Mouse (Mus musculus): ENCODE results near the gene Cck.

The Cck gene

GRCm38 (mm10) chr9:121495529-121495928, at the start of gene Cck:
Gene Cck (minus strand): TSS chr9:121495694.
- in situ Hi-C loops (cut with MboI; ENCODE audit: unreplicated experiment in 2 of 2): loop anchor here in 1 of 2 experiments (25.0 kb wide), 2 partner anchors 692 to 817 kb away; no protein-coding TSS in a partner anchor

- in situ Hi-C loops (cut with MboI; ENCODE audit: unreplicated experiment in 2 of 2): no loop called here
Observed at GRCm38 (mm10) chr9:121541530-121541929, 46.0 kb upstream of the Cck start.

- in situ Hi-C loops (cut with MboI; ENCODE audit: unreplicated experiment in 2 of 2): no loop called here
Observed at GRCm38 (mm10) chr9:121532626-121533025, 37.1 kb upstream of the Cck start.

DNA sequence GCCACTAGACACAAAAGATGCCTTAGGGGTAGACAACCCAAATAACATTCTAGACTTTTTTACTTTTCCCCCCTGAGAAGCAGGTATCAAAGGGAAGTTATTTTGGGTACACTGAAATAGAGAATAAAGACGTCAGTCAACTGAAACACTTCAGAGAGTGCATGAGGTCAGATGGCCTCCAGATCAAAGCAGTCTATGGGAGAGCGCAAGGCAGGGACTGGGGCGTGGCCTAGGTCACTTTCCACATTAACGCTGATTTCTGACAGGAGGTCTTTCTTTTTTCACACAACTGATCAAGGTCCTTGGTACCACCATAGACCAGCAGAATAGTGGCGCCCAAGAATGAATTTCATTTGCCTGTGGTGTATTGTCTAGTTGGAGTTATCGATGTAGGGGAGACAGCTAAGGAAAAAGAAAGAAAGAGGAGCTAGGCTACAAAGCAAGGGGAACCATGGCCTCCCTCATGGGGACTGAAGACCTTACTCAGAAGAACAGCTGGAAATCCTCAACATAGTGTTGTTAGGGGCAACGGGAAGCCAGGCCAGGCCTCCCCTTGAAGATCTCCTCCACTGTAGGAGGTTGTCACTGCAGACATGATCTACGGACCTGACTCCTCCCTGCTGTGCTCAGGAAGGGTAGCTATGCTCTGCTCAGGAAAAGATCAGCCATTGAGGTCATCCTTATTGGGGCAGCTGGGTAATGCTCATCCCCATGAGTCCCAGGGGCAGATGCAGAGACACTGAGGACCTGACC, 33.3 kb upstream of the Cck start:
- in situ Hi-C loops (cut with MboI; ENCODE audit: unreplicated experiment in 2 of 2): no loop called here

GRCm38 (mm10) chr9:121526171-121526570, 30.7 kb upstream of the Cck start:
- in situ Hi-C loops (cut with MboI; ENCODE audit: unreplicated experiment in 2 of 2): no loop called here

DNA sequence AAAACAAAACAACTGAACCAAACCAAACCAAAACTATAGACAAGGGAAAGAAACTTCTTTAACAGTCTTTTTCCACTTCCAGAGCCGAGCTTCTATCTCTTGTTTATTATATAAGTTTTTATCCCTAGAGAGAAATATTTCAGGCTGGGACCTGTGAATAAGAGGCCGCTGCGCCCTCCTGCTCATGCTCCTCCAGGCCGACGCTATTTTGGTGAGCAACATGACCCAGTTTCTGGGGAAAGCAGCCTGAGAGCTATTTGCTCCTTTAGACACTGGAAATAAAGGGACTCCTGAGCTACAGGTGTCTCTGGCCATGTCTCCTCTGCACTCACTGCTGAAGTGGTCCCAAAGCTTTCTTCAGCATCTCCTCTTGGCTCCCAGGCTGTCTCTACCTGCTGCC, 24.6 kb upstream of the Cck start:
- in situ Hi-C loops (cut with MboI; ENCODE audit: unreplicated experiment in 2 of 2): no loop called here

DNA sequence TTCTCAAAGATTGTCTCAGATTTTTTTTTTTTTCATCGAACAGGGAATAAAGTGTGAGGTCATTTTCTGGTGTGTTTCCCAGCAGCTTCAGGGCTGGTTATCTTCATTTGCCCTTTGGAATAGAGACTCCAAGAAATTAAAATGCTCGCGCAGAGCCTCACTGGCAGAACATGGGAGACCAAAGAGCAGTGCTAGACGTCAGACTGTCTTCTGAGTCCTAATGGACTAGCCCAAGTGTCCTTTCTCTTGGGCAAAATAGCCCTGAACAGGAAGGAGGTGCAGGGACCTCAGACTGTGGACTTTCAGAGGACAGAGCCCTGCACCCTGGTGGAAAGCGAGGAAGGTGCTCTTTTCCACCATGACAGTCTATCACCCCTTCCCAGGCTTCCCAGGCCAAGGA, 19.0 kb upstream of the Cck start:
- in situ Hi-C loops (cut with MboI; ENCODE audit: unreplicated experiment in 2 of 2): no loop called here

DNA sequence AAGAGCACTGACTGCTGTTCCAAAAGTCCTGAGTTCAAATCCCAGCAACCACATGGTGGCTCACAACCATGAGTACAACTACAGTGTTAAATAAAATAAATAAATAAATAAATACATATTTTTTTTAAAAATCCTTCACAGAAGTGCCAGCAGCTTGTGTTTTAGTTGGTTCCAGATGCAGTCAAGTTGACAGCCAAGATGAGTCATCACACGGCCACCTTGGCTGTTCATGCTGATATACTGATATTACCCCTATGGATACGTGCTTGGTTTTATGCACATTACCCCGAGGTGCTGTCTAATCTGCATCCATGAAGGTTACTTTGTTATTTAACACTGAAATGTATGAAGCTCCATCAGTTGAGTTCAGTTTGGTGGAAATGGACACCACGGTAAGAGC, 16.4 kb upstream of the Cck start:
- in situ Hi-C loops (cut with MboI; ENCODE audit: unreplicated experiment in 2 of 2): no loop called here

DNA sequence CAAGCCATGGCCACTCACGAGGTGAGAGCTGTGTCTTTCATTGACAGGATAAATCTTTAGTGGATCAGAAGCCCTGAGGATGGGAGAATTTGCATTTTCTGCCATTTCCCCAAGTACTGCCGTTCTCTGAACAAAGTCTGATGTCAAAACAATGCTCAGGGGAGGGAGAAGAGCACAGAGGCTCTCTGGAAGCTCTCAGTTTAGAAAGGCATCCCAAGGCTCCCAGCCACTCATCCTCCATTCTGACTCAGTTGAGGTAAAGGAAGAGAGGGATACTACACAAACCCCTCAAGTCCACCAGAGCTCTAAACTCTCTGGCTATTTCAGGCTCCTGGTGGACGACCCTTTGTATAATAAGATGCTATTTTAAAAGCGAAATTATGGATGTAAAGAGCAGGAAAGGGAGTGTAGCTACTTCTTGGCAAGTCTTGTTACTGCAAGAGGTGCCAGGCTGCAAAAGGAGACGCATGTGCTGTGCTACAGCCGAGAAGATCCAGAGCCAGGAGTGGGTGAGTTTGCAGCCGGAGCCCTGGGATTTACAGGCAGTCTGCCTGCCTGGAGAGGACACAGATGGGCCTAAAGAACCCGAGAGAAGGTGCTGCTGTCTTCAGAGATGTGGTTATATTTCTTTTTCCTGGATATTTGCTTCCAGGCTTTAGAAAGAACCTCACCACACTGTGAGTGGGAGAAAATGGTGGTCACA, 11.1 kb upstream of the Cck start:
- in situ Hi-C loops (cut with MboI; ENCODE audit: unreplicated experiment in 2 of 2): no loop called here

- in situ Hi-C loops (cut with MboI; ENCODE audit: unreplicated experiment in 2 of 2): no loop called here
Observed at GRCm38 (mm10) chr9:121505346-121505745, 9.9 kb upstream of the Cck start.

DNA sequence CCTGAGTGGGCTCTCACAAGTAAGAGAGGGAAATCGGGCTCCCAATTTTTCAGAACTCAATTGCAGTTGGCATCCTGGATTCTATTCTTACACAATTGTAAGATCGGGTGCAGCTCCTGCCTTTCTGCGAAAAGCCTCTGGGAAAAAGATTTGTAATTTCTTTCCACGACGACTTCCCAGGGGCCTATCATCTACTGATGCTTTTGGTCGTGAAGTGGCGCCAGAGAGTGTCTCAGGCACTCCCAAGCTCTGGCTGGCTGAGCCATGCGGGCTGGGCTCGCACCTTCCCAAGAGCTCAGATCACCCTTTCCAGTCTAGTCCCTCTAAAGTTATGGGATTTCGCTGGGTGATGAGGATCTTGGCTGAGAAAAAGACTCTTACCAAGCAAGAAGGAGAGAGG, 608 bp upstream of the Cck start:
- in situ Hi-C loops (cut with MboI; ENCODE audit: unreplicated experiment in 2 of 2): loop anchor here in 1 of 2 experiments (25.0 kb wide), 2 partner anchors 691 to 816 kb away; no protein-coding TSS in a partner anchor

DNA sequence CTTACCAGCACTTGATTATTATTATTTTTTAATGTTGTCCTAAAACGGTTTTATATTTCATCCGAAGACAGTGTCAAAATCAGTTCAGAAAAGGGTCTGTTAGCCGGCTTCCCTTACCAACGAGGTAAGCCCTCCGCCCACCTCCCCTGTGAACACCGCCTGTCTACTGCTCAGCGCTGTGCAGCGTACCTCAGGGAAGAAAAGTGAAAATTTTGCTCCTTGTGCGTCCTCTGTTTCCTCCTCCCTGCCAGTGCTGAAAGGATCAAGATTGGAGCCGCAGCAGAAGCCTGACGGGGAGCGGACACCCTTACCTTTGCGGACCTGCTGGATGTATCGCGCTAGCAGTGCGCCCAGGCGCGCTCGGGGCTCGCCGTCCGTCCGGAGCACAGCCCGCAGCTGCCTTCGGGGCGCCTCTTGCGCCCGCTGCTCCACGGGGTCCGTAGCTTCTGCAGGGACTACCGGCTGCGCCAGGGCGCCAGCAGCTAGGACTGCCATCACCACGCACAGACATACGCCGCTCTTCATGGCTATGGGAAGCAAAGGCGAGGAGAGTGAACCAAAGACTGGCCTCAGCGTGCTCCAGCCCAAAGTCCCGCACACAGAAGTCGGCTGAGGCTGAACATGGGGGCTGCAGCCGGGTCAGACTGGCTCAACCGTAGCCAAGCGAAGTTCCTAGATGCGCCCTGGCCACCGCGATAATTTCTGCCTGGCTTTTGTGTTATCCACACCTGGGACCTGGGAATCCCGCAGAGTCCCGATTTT, 1.3 kb downstream of the Cck start:
- in situ Hi-C loops (cut with MboI; ENCODE audit: unreplicated experiment in 2 of 2): loop anchor here in 1 of 2 experiments (25.0 kb wide), 2 partner anchors 693 to 818 kb away; no protein-coding TSS in a partner anchor

DNA sequence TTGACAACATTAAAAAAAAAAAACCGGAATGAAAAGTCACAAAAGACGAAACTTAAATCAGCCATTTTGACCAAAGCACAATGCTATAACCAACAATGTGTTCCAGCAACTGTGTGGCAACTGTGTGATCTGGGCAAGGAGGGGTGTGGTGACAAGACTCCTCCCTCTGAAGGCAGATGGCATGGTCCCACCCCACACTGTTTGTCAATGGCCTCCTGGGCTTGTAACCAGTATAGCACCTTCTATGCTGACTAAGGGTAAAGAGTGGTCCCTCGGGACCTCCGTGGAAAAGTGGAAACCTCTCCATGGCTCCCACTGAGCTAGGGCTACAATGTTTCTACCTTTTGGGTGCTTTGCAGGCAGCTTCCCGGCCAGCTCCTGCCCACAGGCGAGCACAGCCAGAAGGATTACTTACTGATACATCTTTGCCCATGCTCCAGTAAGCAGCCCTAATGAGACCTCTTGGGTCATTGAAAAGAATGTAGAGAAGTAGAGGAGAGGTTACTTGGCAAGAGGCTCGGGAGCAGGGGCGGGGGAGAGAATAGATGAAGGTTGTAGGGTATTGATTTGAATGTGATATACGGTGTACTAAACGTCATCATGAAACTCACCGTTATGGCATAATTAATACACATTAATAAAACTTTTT, 3.8 kb downstream of the Cck start:
- in situ Hi-C loops (cut with MboI; ENCODE audit: unreplicated experiment in 2 of 2): loop anchor here in 1 of 2 experiments (25.0 kb wide), 2 partner anchors 696 to 821 kb away; no protein-coding TSS in a partner anchor

DNA sequence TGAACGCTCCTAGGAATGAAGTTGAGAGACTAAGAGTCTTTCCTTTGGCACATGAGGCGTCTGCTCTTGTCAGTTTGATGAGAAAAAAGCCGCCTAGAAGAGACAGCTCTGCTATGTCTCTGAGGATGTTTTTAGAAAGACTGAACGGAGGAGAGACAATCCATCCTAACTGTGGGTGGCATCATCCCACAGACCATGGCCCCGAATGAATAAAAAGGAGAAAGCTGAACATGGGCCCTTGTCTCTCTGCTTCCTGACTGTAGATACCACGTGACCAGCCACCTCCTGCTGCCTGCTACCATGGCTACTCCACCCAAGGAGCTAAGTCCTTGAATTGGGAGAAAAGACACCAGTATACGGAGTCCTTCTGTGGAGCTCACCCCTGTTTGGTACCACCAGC, 8.3 kb downstream of the Cck start:
- in situ Hi-C loops (cut with MboI; ENCODE audit: unreplicated experiment in 2 of 2): loop anchor here (10.0 to 25.0 kb wide), 8 partner anchors 108 to 1248 kb away; no protein-coding TSS in a partner anchor

DNA sequence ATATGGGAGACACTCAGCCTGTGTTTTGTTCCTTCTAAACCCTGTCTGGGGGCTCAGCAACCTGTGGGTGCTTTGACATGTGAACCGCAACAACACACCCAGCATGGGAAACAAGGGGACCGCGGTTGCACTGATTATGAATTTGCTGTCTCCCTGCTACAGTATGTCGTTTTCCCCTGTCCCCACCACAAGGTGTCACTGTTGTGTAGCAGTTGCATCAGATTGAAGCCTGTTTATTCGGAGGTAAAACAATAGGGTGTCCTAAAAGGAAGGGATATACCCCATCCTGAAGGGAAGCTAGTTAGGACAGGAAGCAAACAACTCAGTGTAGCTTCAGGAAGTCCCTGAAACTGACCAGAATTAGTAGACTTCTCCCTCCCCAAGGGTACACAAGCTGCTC, 16.0 kb downstream of the Cck start:
- in situ Hi-C loops (cut with MboI; ENCODE audit: unreplicated experiment in 2 of 2): loop anchor here (10.0 to 25.0 kb wide), 3 partner anchors 125 to 833 kb away; no protein-coding TSS in a partner anchor

GRCm38 (mm10) chr9:121477305-121477911, 18.1 kb downstream of the Cck start:
- in situ Hi-C loops (cut with MboI; ENCODE audit: unreplicated experiment in 2 of 2): loop anchor here (10.0 to 25.0 kb wide), 3 partner anchors 127 to 835 kb away; no protein-coding TSS in a partner anchor

GRCm38 (mm10) chr9:121475488-121476452, 19.7 kb downstream of the Cck start:
- in situ Hi-C loops (cut with MboI; ENCODE audit: unreplicated experiment in 2 of 2): loop anchor here (10.0 to 25.0 kb wide), 3 partner anchors 129 to 837 kb away; no protein-coding TSS in a partner anchor

DNA sequence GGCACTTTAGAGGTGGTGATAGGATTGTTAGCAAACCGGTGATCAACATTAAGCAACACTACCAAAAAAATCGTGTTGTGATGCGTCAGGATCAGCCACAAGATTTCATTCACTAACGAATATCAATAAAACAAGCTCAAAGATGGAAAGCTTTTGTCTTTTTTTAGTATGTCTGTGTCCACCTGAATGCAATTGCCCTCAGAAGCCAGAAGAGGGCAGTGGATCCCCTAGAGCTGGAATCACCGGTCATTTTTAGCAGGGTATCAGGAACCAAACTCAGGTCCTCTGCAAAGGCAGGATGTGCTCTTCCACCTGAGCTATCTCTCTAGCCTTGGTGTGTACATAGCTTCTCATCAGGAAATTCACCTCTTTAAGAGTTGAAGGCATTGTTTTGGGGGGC, 20.7 kb downstream of the Cck start:
- in situ Hi-C loops (cut with MboI; ENCODE audit: unreplicated experiment in 2 of 2): loop anchor here (10.0 to 25.0 kb wide), 3 partner anchors 130 to 838 kb away; no protein-coding TSS in a partner anchor

Data from v-Abl transformed pro-B cells (cell line).